Mouse (Mus musculus) liver, embryonic 12.5 days (tissue): ENCODE data around the gene Scaf11. TPM values are rescaled to one million over a fixed set of nuclear protein-coding genes. Genes with fewer than 3 reads are reported as not detected.
A peak's percentile ranks its signal among the peaks of the same experiment; 100 is the strongest.

ENCODE experiments used
- ATAC-seq: fragments of 200-750 bp; cut with Nextera tagmentation; 2 replicates; pipeline ENCODE4 v1.8.0; 2017; ENCODE audit warnings: moderate number of reproducible peaks, mild to moderate bottlenecking, moderate library complexity
- H3K27ac ChIP-seq: fragments of 300-500 bp; sonication (generic); 2 replicates; pipeline ENCODE4 v1.5.1; 2016; ENCODE audit warnings: mild to moderate bottlenecking
- H3K27me3 ChIP-seq: fragments of 300-500 bp; sonication (generic); replicated peaks from 2 replicates; pipeline ENCODE4 v1.6.1; 2016; ENCODE audit warnings: mild to moderate bottlenecking, moderate library complexity
- H3K36me3 ChIP-seq: fragments of 300-500 bp; sonication (generic); 2 replicates; pipeline ENCODE4 v1.6.1; 2016; ENCODE audit warnings: mild to moderate bottlenecking, moderate library complexity
- H3K4me1 ChIP-seq: fragments of 300-500 bp; sonication (generic); 2 replicates; pipeline ENCODE4 v1.6.1; 2016
- H3K4me2 ChIP-seq: fragments of 300-500 bp; sonication (generic); 2 replicates; pipeline ENCODE4 v1.6.1; 2016; ENCODE audit warnings: mild to moderate bottlenecking, moderate library complexity
- H3K4me3 ChIP-seq: fragments of 300-500 bp; sonication (generic); 2 replicates; pipeline ENCODE4 v1.5.1; 2016; ENCODE audit warnings: mild to moderate bottlenecking, moderate library complexity
- H3K9ac ChIP-seq: fragments of 300-500 bp; sonication (generic); 2 replicates; pipeline ENCODE4 v1.6.1; 2016; ENCODE audit warnings: mild to moderate bottlenecking, moderate library complexity
- H3K9me3 ChIP-seq: fragments of 300-500 bp; sonication (generic); replicated peaks from 2 replicates; pipeline ENCODE4 v1.6.1; 2016; ENCODE audit warnings: mild to moderate bottlenecking, moderate library complexity
- WGBS: fragments of 180-500 bp; shearing (Covaris S2); methylation state at CpG from one replicate; pipeline ENCODE4 v1.1.7; 2016; ENCODE audit not compliant: insufficient replicate concordance; 5-methylcytosine and 5-hydroxymethylcytosine counted together
- polyA plus RNA-seq: library from polyadenylated mRNA; unstranded; fragments of >200 nt; fragmentation: Nextera tagmentation; extraction: Ambion mirVana; gene quantifications from 2 replicates; pipeline ENCODE4 v1.2.1, GENCODE M21; 2016

Gene Scaf11
- polyA plus RNA-seq, 1 experiment from 2014 or later: 68.8 TPM

DNA sequence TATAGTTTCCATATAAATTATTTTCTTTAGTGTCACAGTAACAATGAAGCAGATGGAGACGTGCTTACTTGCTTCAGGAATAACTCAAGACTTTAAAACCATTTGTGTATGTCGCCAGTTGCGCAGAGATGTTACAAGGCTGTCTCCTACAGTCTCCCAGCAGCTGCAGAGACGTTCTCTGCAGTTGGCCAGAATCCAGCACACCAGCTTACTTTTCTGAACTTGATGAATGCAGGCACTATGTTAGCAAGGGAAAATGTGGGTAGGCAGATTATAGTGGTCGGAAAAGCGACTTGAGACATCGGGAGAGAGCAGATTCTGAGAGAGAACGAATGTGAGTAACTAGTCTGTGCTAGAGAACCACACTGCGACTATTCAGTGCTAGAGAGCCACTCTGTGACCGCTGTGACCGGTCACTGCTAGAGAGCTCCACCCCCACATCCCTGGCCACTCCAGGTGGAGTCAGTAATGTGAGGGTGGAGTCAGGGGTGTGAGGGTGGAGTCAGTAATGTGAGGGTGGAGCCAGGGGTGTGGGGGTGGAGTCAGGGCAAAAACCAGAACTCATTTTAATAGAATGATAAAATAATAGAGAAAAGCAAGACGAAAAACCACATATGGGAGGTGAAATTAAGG, 26.5 kb upstream of the Scaf11 start:
- Histone ChIP-seq H3K9ac (no peak overlapping the region), H3K27ac (no peak overlapping the region), H3K9me3 (no peaks in the 10 kb centered on the region), H3K4me3 (no peak overlapping the region), H3K27me3 (no peaks in the 10 kb centered on the region), H3K4me1 (peaks cover 17% of the 10 kb centered on the region), H3K36me3 (no peaks in the 10 kb centered on the region), H3K4me2 (no peak overlapping the region)
- ATAC-seq: peak; percentile 46; the same call in 1 of the 2 replicates
- WGBS: 60% methylated on average over 12 of the region's 12 CpGs

- H3K4me3 ChIP-seq: no peak overlapping the region
- H3K4me2 ChIP-seq: no peak overlapping the region
- no peaks in the 10 kb centered on the region for H3K4me1 ChIP-seq
- H3K36me3 ChIP-seq: no peaks in the 10 kb centered on the region
- 69% methylated on average over 3 of the region's 3 CpGs for WGBS
- no peaks in the 10 kb centered on the region for H3K9me3 ChIP-seq
- H3K9ac ChIP-seq: no peak overlapping the region
- H3K27me3 ChIP-seq: no peaks in the 10 kb centered on the region
- ATAC-seq: no peak
- H3K27ac ChIP-seq: no peak overlapping the region
Measured at GRCm38 (mm10) chr15:96480822-96481221, 20.2 kb upstream of the Scaf11 start.

GRCm38 (mm10) chr15:96478006-96478405, 17.4 kb upstream of the Scaf11 start:
- H3K4me1 ChIP-seq: peaks cover 2% of the 10 kb centered on the region; the same call in 1 of the 2 replicates
- no peaks in the 10 kb centered on the region for H3K36me3 ChIP-seq
- H3K4me3 ChIP-seq: no peak overlapping the region
- 79% methylated on average over 12 of the region's 12 CpGs for WGBS
- no peaks in the 10 kb centered on the region for H3K27me3 ChIP-seq
- no peak overlapping the region for H3K9ac ChIP-seq
- H3K9me3 ChIP-seq: no peaks in the 10 kb centered on the region
- no peak for ATAC-seq
- no peak overlapping the region for H3K4me2 ChIP-seq
- no peak overlapping the region for H3K27ac ChIP-seq

DNA sequence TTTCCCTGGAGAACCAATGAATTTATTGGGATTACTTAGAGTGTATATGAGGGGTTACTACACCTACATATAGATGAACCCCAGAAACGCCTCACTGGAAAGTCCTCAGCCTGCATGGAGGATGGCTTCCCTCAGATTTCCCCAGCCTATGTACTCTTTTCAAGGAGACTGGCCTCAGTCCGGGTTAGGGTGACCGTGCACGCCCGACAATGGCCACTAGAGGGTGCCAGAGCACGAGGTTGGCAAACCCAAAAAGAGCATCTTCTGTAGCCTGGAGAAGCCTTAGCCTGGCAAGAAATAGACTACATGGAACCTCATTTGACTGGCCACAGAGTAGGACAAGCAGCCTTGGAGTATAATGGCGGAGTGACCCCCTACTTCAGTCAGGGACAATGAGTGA, 15.7 kb upstream of the Scaf11 start:
- no peak overlapping the region for H3K4me2 ChIP-seq
- H3K4me3 ChIP-seq: no peak overlapping the region
- H3K9ac ChIP-seq: no peak overlapping the region
- H3K9me3 ChIP-seq: no peaks in the 10 kb centered on the region
- no peaks in the 10 kb centered on the region for H3K27me3 ChIP-seq
- no peaks in the 10 kb centered on the region for H3K36me3 ChIP-seq
- WGBS: 8% methylated on average over 7 of the region's 7 CpGs
- peak; percentile 64 for ATAC-seq
- H3K4me1 ChIP-seq: peaks cover 2% of the 10 kb centered on the region; the same call in 1 of the 2 replicates
- H3K27ac ChIP-seq: no peak overlapping the region

- Histone ChIP-seq H3K27me3 (no peaks in the 10 kb centered on the region), H3K9me3 (no peaks in the 10 kb centered on the region), H3K4me1 (peaks cover 2% of the 10 kb centered on the region; the same call in 1 of the 2 replicates), H3K4me2 (no peak overlapping the region), H3K9ac (no peak overlapping the region), H3K4me3 (no peak overlapping the region), H3K36me3 (no peaks in the 10 kb centered on the region), H3K27ac (no peak overlapping the region)
- no peak for ATAC-seq
- 48% methylated on average over 7 of the region's 7 CpGs for WGBS
Measured at GRCm38 (mm10) chr15:96475571-96475972, 14.9 kb upstream of the Scaf11 start.

- H3K9me3 ChIP-seq: no peaks in the 10 kb centered on the region
- H3K27ac ChIP-seq: peak overlapping the region; percentile 6; the same call in 1 of the 2 replicates
- WGBS: 39% methylated on average over 20 of the region's 20 CpGs
Measured at GRCm38 (mm10) chr15:96474325-96474955, 13.8 kb upstream of the Scaf11 start.

GRCm38 (mm10) chr15:96473920-96474319, 13.3 kb upstream of the Scaf11 start:
- Histone ChIP-seq H3K4me3 (no peak overlapping the region), H3K27me3 (no peaks in the 10 kb centered on the region), H3K4me1 (peaks cover 2% of the 10 kb centered on the region; the same call in 1 of the 2 replicates), H3K9ac (no peak overlapping the region), H3K36me3 (no peaks in the 10 kb centered on the region), H3K27ac (no peak overlapping the region), H3K9me3 (no peaks in the 10 kb centered on the region), H3K4me2 (no peak overlapping the region)
- WGBS: 89% methylated on average over 15 of the region's 15 CpGs
- no peak for ATAC-seq

More at GRCm38 (mm10) chr15:96474325-96474955, 13.8 kb upstream of the Scaf11 start:
- Histone ChIP-seq H3K4me1 (peaks cover 2% of the 10 kb centered on the region; the same call in 1 of the 2 replicates), H3K4me2 (peak overlapping the region; percentile 40), H3K9ac (no peak overlapping the region), H3K27me3 (no peaks in the 10 kb centered on the region), H3K4me3 (no peak overlapping the region), H3K36me3 (no peaks in the 10 kb centered on the region)
- ATAC-seq: 0 out of 2 replicates have a peak, but pooled peaks have one; percentile 8

DNA sequence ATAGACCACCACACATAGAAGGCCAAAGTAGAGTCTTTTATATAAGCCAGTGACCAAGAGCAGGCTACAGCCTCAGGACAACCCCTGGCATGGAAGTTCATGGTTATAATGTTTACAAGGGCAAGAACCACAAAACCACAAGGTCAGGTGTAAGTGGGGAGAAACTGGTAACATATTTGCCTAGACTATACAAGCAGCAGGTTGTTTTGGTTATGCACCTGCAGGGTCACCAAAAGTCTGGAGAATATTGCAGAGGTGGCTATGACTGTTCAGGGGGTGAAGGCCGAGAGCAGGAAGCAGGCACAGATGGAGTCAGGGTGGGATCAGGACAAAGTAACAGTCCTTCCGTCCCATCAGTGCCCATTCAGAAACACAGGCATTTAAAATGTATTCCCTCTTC, 7.7 kb upstream of the Scaf11 start:
- Histone ChIP-seq H3K27ac (no peak overlapping the region), H3K4me2 (no peak overlapping the region), H3K9me3 (peaks cover 5% of the 10 kb centered on the region; the same call in 1 of the 2 replicates), H3K9ac (no peak overlapping the region), H3K27me3 (no peaks in the 10 kb centered on the region), H3K4me3 (no peak overlapping the region), H3K4me1 (peaks cover 7% of the 10 kb centered on the region; the same call in 1 of the 2 replicates), H3K36me3 (no peaks in the 10 kb centered on the region)
- 62% methylated on average over 2 of the region's 2 CpGs for WGBS
- ATAC-seq: no peak

DNA sequence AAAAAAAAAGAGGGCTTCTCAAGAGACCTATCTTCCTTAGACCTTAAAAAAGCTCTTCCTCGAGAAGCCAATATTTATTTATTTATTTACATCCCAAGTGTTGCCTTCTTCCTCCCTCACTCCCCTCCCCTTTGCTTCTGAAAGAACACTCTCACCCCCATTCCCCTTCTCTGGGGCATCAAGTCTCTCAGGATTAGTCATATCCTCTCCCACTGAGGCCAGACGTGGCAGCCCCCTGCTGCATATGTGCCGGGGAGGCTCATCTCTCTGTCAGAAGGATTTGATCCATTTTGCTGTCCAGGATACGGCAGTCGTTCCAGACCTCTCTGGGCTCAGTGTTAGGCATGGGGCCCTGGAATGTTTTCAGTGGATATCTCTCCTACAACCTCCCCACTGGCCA, 7.2 kb upstream of the Scaf11 start:
- Histone ChIP-seq H3K9me3 (peaks cover 5% of the 10 kb centered on the region; the same call in 1 of the 2 replicates), H3K4me2 (no peak overlapping the region), H3K4me3 (no peak overlapping the region), H3K27me3 (no peaks in the 10 kb centered on the region), H3K36me3 (no peaks in the 10 kb centered on the region), H3K4me1 (peaks cover 10% of the 10 kb centered on the region), H3K9ac (no peak overlapping the region), H3K27ac (no peak overlapping the region)
- no peak for ATAC-seq
- 58% methylated on average over 5 of the region's 5 CpGs for WGBS

- Histone ChIP-seq H3K9ac (no peak overlapping the region), H3K27ac (no peak overlapping the region), H3K4me2 (no peak overlapping the region), H3K36me3 (no peaks in the 10 kb centered on the region), H3K27me3 (no peaks in the 10 kb centered on the region), H3K4me3 (no peak overlapping the region), H3K9me3 (peaks cover 5% of the 10 kb centered on the region; the same call in 1 of the 2 replicates), H3K4me1 (peaks cover 24% of the 10 kb centered on the region)
- 72% methylated on average over 13 of the region's 13 CpGs for WGBS
- no peak for ATAC-seq
Measured at GRCm38 (mm10) chr15:96466362-96466903, 5.8 kb upstream of the Scaf11 start.

- Histone ChIP-seq H3K27ac (no peak overlapping the region), H3K27me3 (no peaks in the 10 kb centered on the region), H3K9me3 (peaks cover 5% of the 10 kb centered on the region; the same call in 1 of the 2 replicates), H3K9ac (no peak overlapping the region), H3K4me2 (no peak overlapping the region), H3K4me1 (peaks cover 24% of the 10 kb centered on the region), H3K4me3 (no peak overlapping the region), H3K36me3 (no peaks in the 10 kb centered on the region)
- WGBS: 78% methylated on average over 11 of the region's 11 CpGs
- no peak for ATAC-seq
Measured at GRCm38 (mm10) chr15:96465076-96465475, 4.4 kb upstream of the Scaf11 start.

- ATAC-seq: no peak
- 95% methylated on average over 15 of the region's 15 CpGs for WGBS
Measured at GRCm38 (mm10) chr15:96463821-96464220, 3.2 kb upstream of the Scaf11 start.

More at GRCm38 (mm10) chr15:96463821-96464220, 3.2 kb upstream of the Scaf11 start:
- no peaks in the 10 kb centered on the region for H3K36me3 ChIP-seq
- H3K9ac ChIP-seq: no peak overlapping the region
- no peak overlapping the region for H3K4me3 ChIP-seq
- no peak overlapping the region for H3K4me2 ChIP-seq
- no peak overlapping the region for H3K27ac ChIP-seq
- peaks cover 5% of the 10 kb centered on the region; the same call in 1 of the 2 replicates for H3K9me3 ChIP-seq
- no peaks in the 10 kb centered on the region for H3K27me3 ChIP-seq
- H3K4me1 ChIP-seq: peaks cover 29% of the 10 kb centered on the region
